Mouse (Mus musculus) MEL (cell line): ENCODE results near the gene Tmem256. TPM values are rescaled to one million over a fixed set of nuclear protein-coding genes. Genes with fewer than 3 reads are reported as not detected.

ENCODE experiments used
- DNase-seq: peaks from one replicate; pipeline ENCODE4 v3.0.0; 2011; ENCODE audit warnings: low read depth, low spot score
- H3K27ac ChIP-seq: 2 replicates; pipeline ENCODE4 v1.5.1; 2012; ENCODE audit warnings: low read depth, mild to moderate bottlenecking, control low read depth, low read length, moderate library complexity; ENCODE audit not compliant: control insufficient read depth
- H3K27me3 ChIP-seq, 2 experiments: fragments of 150-350 bp in 1 of 2; sonication (generic) in 1 of 2; 2 replicates each; pipeline ENCODE4 v1.6.1; 2012; ENCODE audit warnings: low read length in 2 of 2, mild to moderate bottlenecking in 2 of 2, improper control_type of control experiment in 1 of 2, moderate library complexity in 1 of 2; ENCODE audit not compliant: insufficient read depth in 2 of 2, control insufficient read depth in 1 of 2
- H3K36me3 ChIP-seq, 2 experiments: 2 replicates each; pipeline ENCODE4 v1.6.1; 2012 to 2014; ENCODE audit warnings: low read length in 2 of 2, improper control_type of control experiment in 1 of 2, inconsistent platforms in 1 of 2, mild to moderate bottlenecking in 1 of 2; ENCODE audit not compliant: insufficient read depth in 2 of 2, control insufficient read depth in 1 of 2
- H3K4me1 ChIP-seq, 2 experiments: fragments of 150-350 bp in 1 of 2; sonication (generic) in 1 of 2; 2 replicates each; pipeline ENCODE4 v1.6.1; 2012; ENCODE audit warnings: low read length in 2 of 2, improper control_type of control experiment in 1 of 2, mild to moderate bottlenecking in 1 of 2; ENCODE audit not compliant: insufficient read depth in 2 of 2, control insufficient read depth in 1 of 2
- H3K4me3 ChIP-seq, 2 experiments: fragments of 150-350 bp in 1 of 2; sonication (generic) in 1 of 2; 2 replicates each; pipeline ENCODE4 v1.5.1; 2012; ENCODE audit warnings: low read depth in 2 of 2, low read length in 2 of 2, mild to moderate bottlenecking in 2 of 2, moderate library complexity in 2 of 2, control low read depth in 1 of 2, improper control_type of control experiment in 1 of 2; ENCODE audit not compliant: control insufficient read depth in 1 of 2, insufficient read depth in 1 of 2
- H3K79me2 ChIP-seq: 2 replicates; pipeline ENCODE4 v1.6.1; 2012; ENCODE audit warnings: mild to moderate bottlenecking, low read length, moderate library complexity; ENCODE audit not compliant: control insufficient read depth, poor library complexity, insufficient read depth
- H3K9ac ChIP-seq: 2 replicates; pipeline ENCODE4 v1.6.1; 2012; ENCODE audit warnings: low read depth, mild to moderate bottlenecking, control low read depth, low read length, moderate library complexity; ENCODE audit not compliant: control insufficient read depth, poor library complexity, severe bottlenecking
- H3K9me3 ChIP-seq: fragments of 150-350 bp; sonication (generic); replicated peaks from 2 replicates; pipeline ENCODE4 v1.6.1; 2012; ENCODE audit warnings: mild to moderate bottlenecking, low read length, improper control_type of control experiment, moderate library complexity; ENCODE audit not compliant: insufficient read depth
- BHLHE40 ChIP-seq: IDR thresholded peaks from 2 replicates; pipeline ENCODE4 v1.6.1; 2012; ENCODE audit warnings: low read depth, mild to moderate bottlenecking, inconsistent platforms, low read length, improper control_type of control experiment, borderline replicate concordance
- CHD1 ChIP-seq: IDR thresholded peaks from 2 replicates; pipeline ENCODE4 v1.6.1; 2012; ENCODE audit warnings: low read depth, mild to moderate bottlenecking, inconsistent platforms, low read length, improper control_type of control experiment
- CHD2 ChIP-seq: IDR thresholded peaks from 2 replicates; pipeline ENCODE4 v1.6.1; 2011; ENCODE audit warnings: low read length, improper control_type of control experiment
- CTCF ChIP-seq, 3 experiments: IDR thresholded peaks in 2 of 3; conservative IDR thresholded peaks in 1 of 3; 2 replicates each; pipeline ENCODE4 v1.5.1; 2011 to 2012; ENCODE audit warnings: low read length in 3 of 3, low read depth in 2 of 3, mild to moderate bottlenecking in 2 of 3, improper control_type of control experiment in 1 of 3, inconsistent platforms in 1 of 3, mixed read lengths in 1 of 3, moderate library complexity in 1 of 3; ENCODE audit not compliant: control insufficient read depth in 1 of 3, insufficient read depth in 1 of 3, poor library complexity in 1 of 3, severe bottlenecking in 1 of 3
- ELF1 ChIP-seq: IDR thresholded peaks from 2 replicates; pipeline ENCODE4 v1.6.1; 2014; ENCODE audit warnings: low read depth, mild to moderate bottlenecking, inconsistent platforms, low read length, improper control_type of control experiment, moderate library complexity
- ETS1 ChIP-seq: IDR thresholded peaks from 2 replicates; pipeline ENCODE4 v1.6.1; 2012; ENCODE audit warnings: low read depth, mild to moderate bottlenecking, inconsistent platforms, low read length, improper control_type of control experiment, moderate library complexity
- GATA1 ChIP-seq: IDR thresholded peaks from 2 replicates; pipeline ENCODE4 v1.6.1; 2011; ENCODE audit warnings: low read depth, low read length, improper control_type of control experiment
- HCFC1 ChIP-seq: IDR thresholded peaks from 2 replicates; pipeline ENCODE4 v1.6.1; 2012; ENCODE audit warnings: low read depth, mild to moderate bottlenecking, inconsistent platforms, low read length, improper control_type of control experiment, moderate library complexity
- JUND ChIP-seq: IDR thresholded peaks from 2 replicates; pipeline ENCODE4 v1.6.1; 2011; ENCODE audit warnings: low read depth, mild to moderate bottlenecking, improper control_type of control experiment, low read length
- KAT2A ChIP-seq: conservative IDR thresholded peaks from 2 replicates; pipeline ENCODE4 v1.6.1; 2012; ENCODE audit warnings: low read depth, low read length, improper control_type of control experiment, inconsistent platforms
- MAX ChIP-seq: IDR thresholded peaks from 2 replicates; pipeline ENCODE4 v1.6.1; 2011; ENCODE audit warnings: low read length, improper control_type of control experiment
- MAZ ChIP-seq: IDR thresholded peaks from 2 replicates; pipeline ENCODE4 v1.6.1; 2012; ENCODE audit warnings: low read depth, mild to moderate bottlenecking, inconsistent platforms, low read length, improper control_type of control experiment
- MEF2A ChIP-seq: IDR thresholded peaks from 2 replicates; pipeline ENCODE4 v1.6.1; 2014; ENCODE audit warnings: low read depth, mild to moderate bottlenecking, inconsistent platforms, low read length, improper control_type of control experiment; ENCODE audit not compliant: poor library complexity, insufficient replicate concordance, severe bottlenecking; ENCODE audit errors: extremely low read depth
- MXI1 ChIP-seq: IDR thresholded peaks from 2 replicates; pipeline ENCODE4 v1.6.1; 2011; ENCODE audit warnings: mild to moderate bottlenecking, low read depth, low read length, improper control_type of control experiment
- MYB ChIP-seq: IDR thresholded peaks from 2 replicates; pipeline ENCODE4 v1.6.1; 2011; ENCODE audit warnings: mild to moderate bottlenecking, low read depth, low read length, improper control_type of control experiment
- MYC ChIP-seq: IDR thresholded peaks from 2 replicates; pipeline ENCODE4 v1.6.1; 2011; ENCODE audit warnings: low read depth, mild to moderate bottlenecking, low read length, improper control_type of control experiment, moderate library complexity
- NELFE ChIP-seq: IDR thresholded peaks from 2 replicates; pipeline ENCODE4 v1.6.1; 2011; ENCODE audit warnings: low read depth, low read length, improper control_type of control experiment
- NRF1 ChIP-seq: IDR thresholded peaks from 2 replicates; pipeline ENCODE4 v1.6.1; 2014; ENCODE audit warnings: low read depth, mild to moderate bottlenecking, inconsistent platforms, low read length, improper control_type of control experiment, moderate library complexity; ENCODE audit not compliant: poor library complexity, insufficient read depth, severe bottlenecking
- POLR2A ChIP-seq, 2 experiments: IDR thresholded peaks; 2 replicates each; pipeline ENCODE4 v1.6.1; 2011 to 2012; ENCODE audit warnings: low read length in 2 of 2, mild to moderate bottlenecking in 2 of 2, control low read depth in 1 of 2, improper control_type of control experiment in 1 of 2, low read depth in 1 of 2, moderate library complexity in 1 of 2; ENCODE audit not compliant: control insufficient read depth in 1 of 2, insufficient read depth in 1 of 2, poor library complexity in 1 of 2
- POLR2AphosphoS2 ChIP-seq: IDR thresholded peaks from 2 replicates; pipeline ENCODE4 v1.6.1; 2011; ENCODE audit warnings: low read length, improper control_type of control experiment
- RAD21 ChIP-seq: IDR thresholded peaks from 2 replicates; pipeline ENCODE4 v1.6.1; 2011; ENCODE audit warnings: mild to moderate bottlenecking, low read depth, low read length, improper control_type of control experiment
- SIN3A ChIP-seq: IDR thresholded peaks from 2 replicates; pipeline ENCODE4 v1.6.1; 2012; ENCODE audit warnings: low read length, improper control_type of control experiment, inconsistent platforms
- SMC3 ChIP-seq: IDR thresholded peaks from 2 replicates; pipeline ENCODE4 v1.6.1; 2011; ENCODE audit warnings: low read depth, low read length, improper control_type of control experiment
- TBP ChIP-seq: IDR thresholded peaks from 2 replicates; pipeline ENCODE4 v1.8.0; 2011; ENCODE audit warnings: low read depth, low read length, improper control_type of control experiment
- TCF12 ChIP-seq: IDR thresholded peaks from 2 replicates; pipeline ENCODE4 v1.6.1; 2014; ENCODE audit warnings: low read depth, mild to moderate bottlenecking, inconsistent platforms, low read length, improper control_type of control experiment, moderate library complexity
- UBTF ChIP-seq: IDR thresholded peaks from 2 replicates; pipeline ENCODE4 v1.6.1; 2012; ENCODE audit warnings: low read depth, mild to moderate bottlenecking, inconsistent platforms, low read length, improper control_type of control experiment, moderate library complexity, borderline replicate concordance; ENCODE audit not compliant: insufficient read depth
- USF1 ChIP-seq: IDR thresholded peaks from 2 replicates; pipeline ENCODE4 v1.6.1; 2014; ENCODE audit warnings: low read depth, mild to moderate bottlenecking, inconsistent platforms, low read length, improper control_type of control experiment, moderate library complexity
- USF2 ChIP-seq, 2 experiments: IDR thresholded peaks; 2 replicates each; pipeline ENCODE4 v1.6.1; 2011 to 2012; ENCODE audit warnings: improper control_type of control experiment in 2 of 2, low read length in 2 of 2, borderline replicate concordance in 1 of 2, inconsistent platforms in 1 of 2, low read depth in 1 of 2, mild to moderate bottlenecking in 1 of 2; ENCODE audit not compliant: insufficient read depth in 1 of 2
- ZKSCAN1 ChIP-seq: IDR thresholded peaks from 2 replicates; pipeline ENCODE4 v1.6.1; 2012; ENCODE audit warnings: low read depth, mild to moderate bottlenecking, inconsistent platforms, low read length, improper control_type of control experiment, moderate library complexity
- ZMIZ1 ChIP-seq: IDR thresholded peaks from 2 replicates; pipeline ENCODE4 v1.6.1; 2012; ENCODE audit warnings: low read depth, mild to moderate bottlenecking, inconsistent platforms, low read length, improper control_type of control experiment, moderate library complexity
- polyA plus RNA-seq, 2 experiments: library from polyadenylated mRNA; stranded (reverse) in 1 of 2; unstranded in 1 of 2; fragments of >175 nt in 1 of 2; fragments of >200 nt in 1 of 2; gene quantifications; 2 replicates each; pipeline versions ENCODE4 v1.2.1 to v1.2.4; 2012; ENCODE audit warnings: low replicate concordance in 2 of 2, low read depth in 1 of 2; ENCODE audit not compliant: insufficient read length in 2 of 2, insufficient read depth in 1 of 2, missing spikeins in 1 of 2
- total RNA-seq: library from RNA; depleted of rRNA; stranded (reverse); fragments of 300-350 nt; gene quantifications from 2 replicates; pipeline ENCODE4 v1.2.3, GENCODE M21; 2012

Tmem256 gene
- total and polyA plus RNA-seq, 3 experiments, result 181 to 190 TPM; not detected in 1

DNA sequence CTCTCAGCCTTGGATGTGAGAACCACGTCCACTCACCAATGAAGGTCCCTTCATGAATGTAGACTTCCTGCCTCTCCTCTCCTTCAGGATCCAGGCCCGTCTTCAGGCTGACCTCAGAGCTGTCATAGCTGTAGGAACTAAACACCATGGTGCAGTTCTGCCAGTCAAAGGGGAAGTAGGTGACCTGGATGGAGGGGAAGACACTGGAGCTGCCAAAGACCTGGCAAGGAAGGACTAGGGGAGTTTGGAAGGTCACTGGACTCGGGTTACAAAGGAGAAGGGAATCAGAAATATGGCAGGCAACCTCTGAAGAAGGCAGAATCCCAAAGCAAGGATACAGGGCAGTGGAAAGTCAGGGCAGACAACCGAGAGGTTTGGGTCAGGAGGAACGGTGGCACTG, 44.9 kb upstream of the Tmem256 start:
- DNase-seq, result no peak

DNA sequence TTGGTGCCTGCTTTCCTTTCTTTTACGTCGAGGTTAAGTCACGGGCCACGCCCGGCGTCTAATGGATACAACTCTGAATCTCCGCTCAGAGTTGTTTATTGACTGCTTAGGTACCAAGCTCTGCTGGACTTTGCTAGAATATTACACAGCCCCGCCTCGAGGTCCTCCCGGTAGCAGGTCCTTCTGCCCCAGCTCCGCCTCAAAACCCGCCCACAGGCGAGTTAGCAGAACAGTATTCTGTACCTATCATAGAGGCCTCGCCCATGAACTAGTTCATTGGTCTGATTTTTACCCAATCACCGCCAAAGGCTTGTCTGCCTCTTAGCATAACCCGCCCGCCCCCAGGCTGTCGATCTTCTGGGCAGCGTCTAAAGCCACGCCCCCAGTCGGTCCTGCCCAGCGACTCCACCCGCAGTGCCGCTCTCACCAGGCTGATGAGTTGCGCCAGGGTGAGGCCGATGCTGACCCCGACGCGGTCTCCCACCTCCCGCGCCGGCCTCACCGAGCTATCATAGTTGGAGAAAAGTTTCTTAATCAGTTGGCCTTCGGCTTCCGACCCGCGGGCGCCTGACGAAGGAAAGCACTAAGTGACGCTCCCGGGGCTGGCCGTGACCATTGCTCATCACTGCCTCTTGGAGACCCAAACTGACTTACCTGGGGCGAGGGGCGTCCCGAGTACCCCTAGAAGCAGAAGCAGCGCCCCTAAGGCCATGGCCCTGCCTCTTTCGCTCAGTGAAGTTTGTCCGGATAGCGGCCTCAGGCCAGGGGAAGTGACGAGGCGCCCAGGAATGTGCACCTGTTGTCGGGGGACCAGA, 42.9 kb upstream of the Tmem256 start, which contains the start of gene Chrnb1:
Chrnb1 (minus strand) TSS at position 776 of the 815 bp plus-strand sequence.
- peak within 1 kb of the TSS; percentile 66 for H3K9ac ChIP-seq
- no peaks in the 10 kb centered on the region; the same call in 1 of the 2 replicates for H3K79me2 ChIP-seq
- no peaks in the 10 kb centered on the region for H3K9me3 ChIP-seq
- H3K4me1 ChIP-seq, result peaks cover 5 to 10% of the 10 kb centered on the region in 2 experiments
- H3K4me3 ChIP-seq, result peak within 1 kb of the TSS; percentile 69 to 88
- H3K27me3 ChIP-seq, result no peaks in the 10 kb centered on the region
- DNase-seq, result peak; percentile 100
- no peak within 1 kb of the TSS; the same call in 1 of the 2 replicates for H3K27ac ChIP-seq
- peaks cover 0 to 11% of the 10 kb centered on the region in 2 experiments; a peak in 2 of 4 replicates for H3K36me3 ChIP-seq
- TF ChIP-seq USF2 (IDR thresholded peaks at IDR 0.05; ENCODE audit: borderline replicate concordance in 1 of 2, insufficient read depth in 1 of 2, low read depth in 1 of 2, low read length in 2 of 2) (no peak), CTCF (IDR thresholded peaks at IDR 0.05 in 2 of 3, conservative IDR thresholded peaks at IDR 0.05 in 1 of 3; ENCODE audit: control insufficient read depth in 1 of 3, insufficient read depth in 1 of 3, low read depth in 2 of 3, low read length in 3 of 3, poor library complexity in 1 of 3, severe bottlenecking in 1 of 3) (0 out of 6 replicates have a peak, but pooled peaks of 1 of the 3 experiments have one; percentile 10), MYC (0 out of 2 replicates have a peak, but pooled peaks have one; percentile 10), JUND (no peak), TBP (peak; percentile 78), TCF12 (peak; percentile 33), ZKSCAN1 (no peak; the same call in 1 of the 2 replicates), MAX (0 out of 2 replicates have a peak, but pooled peaks have one; percentile 44), HCFC1 (peak; percentile 32; the same call in 1 of the 2 replicates), SMC3 (0 out of 2 replicates have a peak, but pooled peaks have one; percentile 3), MAZ (peak; percentile 35; the same call in 1 of the 2 replicates), ZMIZ1 (peak; percentile 52; the same call in 1 of the 2 replicates), NRF1 (peak; percentile 42; the same call in 1 of the 2 replicates), CHD2 (no peak), MXI1 (peak; percentile 52), POLR2A (IDR thresholded peaks at IDR 0.05; ENCODE audit: control insufficient read depth in 1 of 2, insufficient read depth in 1 of 2, low read depth in 1 of 2, low read length in 2 of 2, poor library complexity in 1 of 2) (peak; percentile 17 to 73; a peak in 3 of 4 replicates), ELF1 (0 out of 2 replicates have a peak, but pooled peaks have one; percentile 20), POLR2AphosphoS2 (peak; percentile 88), NELFE (peak; percentile 62; the same call in 1 of the 2 replicates), BHLHE40 (0 out of 2 replicates have a peak, but pooled peaks have one; percentile 23)

More for the DNA sequence above, 44.9 kb upstream of the Tmem256 start:
- Histone ChIP-seq H3K9me3 (no peaks in the 10 kb centered on the region), H3K9ac (no peak overlapping the region), H3K36me3 (peaks cover 0 to 4% of the 10 kb centered on the region in 2 experiments; a peak in 1 of 4 replicates), H3K27me3 (no peaks in the 10 kb centered on the region), H3K27ac (no peak overlapping the region), H3K4me1 (peaks cover 2 to 3% of the 10 kb centered on the region in 2 experiments; a peak in 1 of 4 replicates), H3K4me3 (no peak overlapping the region), H3K79me2 (no peaks in the 10 kb centered on the region)
- no peak for TF ChIP-seq USF1
- TF ChIP-seq UBTF, result no peak
- TF ChIP-seq TCF12, result no peak
- no peak for TF ChIP-seq CTCF (IDR thresholded peaks at IDR 0.05 in 2 of 3, conservative IDR thresholded peaks at IDR 0.05 in 1 of 3; ENCODE audit: control insufficient read depth in 1 of 3, insufficient read depth in 1 of 3, low read depth in 2 of 3, low read length in 3 of 3, poor library complexity in 1 of 3, severe bottlenecking in 1 of 3)
- no peak for TF ChIP-seq JUND
- TF ChIP-seq USF2 (IDR thresholded peaks at IDR 0.05; ENCODE audit: borderline replicate concordance in 1 of 2, insufficient read depth in 1 of 2, low read depth in 1 of 2, low read length in 2 of 2), result no peak
- TF ChIP-seq MAZ, result no peak
- TF ChIP-seq RAD21, result no peak
- no peak for TF ChIP-seq MAX
- TF ChIP-seq KAT2A, result no peak
- TF ChIP-seq POLR2A (IDR thresholded peaks at IDR 0.05; ENCODE audit: control insufficient read depth in 1 of 2, insufficient read depth in 1 of 2, low read depth in 1 of 2, low read length in 2 of 2, poor library complexity in 1 of 2), result no peak
- TF ChIP-seq CHD2, result no peak
- no peak for TF ChIP-seq SIN3A
- TF ChIP-seq MYB, result no peak
- TF ChIP-seq TBP, result no peak
- no peak for TF ChIP-seq MEF2A
- no peak for TF ChIP-seq ETS1
- TF ChIP-seq GATA1, result no peak
- TF ChIP-seq NELFE, result no peak
- TF ChIP-seq CHD1, result no peak
